ENCODE assay signal across 8 mouse cellular contexts in genomic region chr2:72515971-72516719, GRCm38 (mm10). TPM values are rescaled to one million over a fixed set of nuclear protein-coding genes. Genes with fewer than 3 reads are reported as not detected.
DNase-seq lines count a peak whose midpoint lies in the region; ATAC-seq and TF ChIP-seq lines count a peak whose summit lies in the region.

No protein-coding gene starts in this region.

- ATAC-seq in hindbrain, embryonic 11.5 days (ENCODE audit: low FRiP score): peak; percentile 59; the same call in 1 of the 2 replicates
- ATAC-seq in lung, postnatal 0 days: peak; percentile 75

- no peak overlapping the region for H3K9ac ChIP-seq in hindbrain, embryonic 11.5 days (ENCODE audit: low read depth, low read length)
- no peak overlapping the region for H3K9ac ChIP-seq in lung, postnatal 0 days (replicated peaks; ENCODE audit: low read depth)

- no peak overlapping the region for H3K4me2 ChIP-seq in hindbrain, embryonic 11.5 days (replicated peaks; ENCODE audit: low read depth, low read length)
- no peak overlapping the region for H3K4me2 ChIP-seq in lung, postnatal 0 days (replicated peaks; ENCODE audit: low read depth, low read length)

- H3K9me3 ChIP-seq in hindbrain, embryonic 11.5 days (ENCODE audit: control insufficient read depth, low read length): no peaks in the 10 kb centered on the region
- no peaks in the 10 kb centered on the region for H3K9me3 ChIP-seq in lung, postnatal 0 days (ENCODE audit: low read length)

- no peak overlapping the region for H3K4me3 ChIP-seq in hindbrain, embryonic 11.5 days (ENCODE audit: low read depth, low read length)
- no peak overlapping the region for H3K4me3 ChIP-seq in lung, postnatal 0 days (ENCODE audit: low read depth, low read length)

- TF ChIP-seq EP300 in lung, postnatal 0 days (IDR thresholded peaks at IDR 0.05): 0 out of 2 replicates have a peak, but pooled peaks have one; percentile 15

- WGBS in hindbrain, embryonic 11.5 days: 15% methylated on average over 17 of the region's 17 CpGs
- WGBS in lung, postnatal 0 days: 24% methylated on average over 17 of the region's 17 CpGs

- no peak overlapping the region for H3K27ac ChIP-seq in hindbrain, embryonic 11.5 days (ENCODE audit: low read depth, low read length)
- H3K27ac ChIP-seq in lung, postnatal 0 days (ENCODE audit: low read length): no peak overlapping the region

- H3K36me3 ChIP-seq in hindbrain, embryonic 11.5 days (ENCODE audit: control insufficient read depth, insufficient read depth, low read length): no peaks in the 10 kb centered on the region
- H3K36me3 ChIP-seq in lung, postnatal 0 days (ENCODE audit: insufficient read depth, low read length): no peaks in the 10 kb centered on the region

- TF ChIP-seq CTCF in lung, postnatal 0 days (IDR thresholded peaks at IDR 0.05): peak; percentile 88

- peaks cover 2% of the 10 kb centered on the region for H3K27me3 ChIP-seq in hindbrain, embryonic 11.5 days (ENCODE audit: control insufficient read depth, insufficient read depth, low read length)
- H3K27me3 ChIP-seq in lung, postnatal 0 days (replicated peaks; ENCODE audit: insufficient read depth, low read length): no peaks in the 10 kb centered on the region

- peak; percentile 87 for DNase-seq in NIH3T3 (ENCODE audit: low read depth)
- peak; percentile 77 for DNase-seq in cerebellum, adult 8-10 months
- DNase-seq in forelimb bud, embryonic 11.5 days (ENCODE audit: low read depth, low spot score): peak; percentile 89
- DNase-seq in hindbrain, embryonic 11.5 days (ENCODE audit: low spot score): peak; percentile 92
- peak; percentile 77 for DNase-seq in layer of hippocampus, adult 9-10 months (ENCODE audit: low spot score)
- DNase-seq in lung, postnatal 0 days (ENCODE audit: low spot score): peak; percentile 91
- DNase-seq in retina, adult 2 months (ENCODE audit: low read depth, low spot score): peak; percentile 53
- peak; percentile 81 for DNase-seq in urinary bladder, postnatal 25 days (ENCODE audit: low spot score)

- no peaks in the 10 kb centered on the region for H3K4me1 ChIP-seq in hindbrain, embryonic 11.5 days (replicated peaks; ENCODE audit: control insufficient read depth, insufficient read depth, low read length)
- H3K4me1 ChIP-seq in lung, postnatal 0 days (ENCODE audit: insufficient read depth, low read depth, low read length): no peaks in the 10 kb centered on the region

RNA-seq across cellular contexts. Expression of gene Cdca7, which starts 40.2 kb away (rescaled TPM):
- 156 and 172 TPM in 2 replicates for polyA plus RNA-seq in hindbrain, embryonic 11.5 days (2014; fragmentation: Nextera tagmentation; extraction: Ambion mirVana)
- polyA plus RNA-seq in lung, postnatal 0 days (2015; fragmentation: Nextera tagmentation; extraction: Ambion mirVana): 11.8 and 12.5 TPM in 2 replicates

Comparison
In these comparisons a context has a peak if more than half of its experiments do, and no peak if none do; other contexts are left out.
1. RNA of gene Cdca7, which starts 40.2 kb away (polyA plus RNA-seq): 156 to 172 TPM in hindbrain, embryonic 11.5 days; 11.8 to 12.5 TPM in lung, postnatal 0 days; every median in the first group is over 10 times any median in the second.
2. Peak in every context shown above with its lines, with median percentiles within 50 percentile points of each other: DNase-seq.